Mouse (Mus musculus) cerebellum, adult 9-11 months (tissue): ENCODE results near the gene Fyn.

Experiments used
- DNase-seq: peaks from one replicate; pipeline ENCODE4 v3.0.0; 2022

Gene Fyn

DNA sequence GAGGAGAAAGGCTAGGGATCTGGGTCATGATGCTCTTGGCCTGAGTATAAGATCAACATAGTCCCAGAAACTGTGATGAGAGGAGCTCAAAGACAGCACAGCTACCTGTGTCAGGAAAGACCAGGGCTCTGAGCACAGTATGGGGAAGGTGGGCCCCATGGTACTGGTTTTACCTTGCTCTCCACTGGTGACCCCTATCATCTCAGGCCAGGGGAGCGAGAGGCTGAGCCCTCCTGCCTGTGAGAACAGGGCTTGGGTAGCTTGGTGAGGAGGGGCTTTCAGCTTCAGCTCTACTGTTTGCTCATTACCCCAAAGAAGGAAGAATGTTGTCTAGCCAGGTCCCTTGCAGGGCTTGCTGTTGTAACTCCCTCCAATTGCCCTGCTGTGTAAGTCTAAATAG lies 45.4 kb downstream of the Fyn start:
- no peak for DNase-seq

DNA sequence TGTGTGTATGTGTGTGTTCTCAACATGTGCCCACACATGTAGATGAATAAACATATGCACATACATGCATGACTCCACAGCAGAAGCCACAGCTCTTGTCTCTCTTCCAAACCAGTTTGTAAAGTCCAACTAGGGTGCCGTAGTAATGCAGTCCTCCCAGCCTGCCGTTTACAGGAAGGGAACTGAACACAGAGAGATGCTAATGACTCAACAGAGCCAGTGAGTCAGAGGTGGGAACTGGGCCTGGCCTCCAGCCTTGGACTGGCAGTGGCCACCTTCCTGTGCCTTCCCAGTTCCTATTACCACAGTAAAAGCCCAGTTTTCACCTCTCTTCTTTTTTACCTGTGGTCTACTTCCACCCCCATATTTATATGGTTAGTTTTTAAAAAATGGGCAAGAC lies 46.9 kb downstream of the Fyn start:
- peak; percentile 53 for DNase-seq

DNA sequence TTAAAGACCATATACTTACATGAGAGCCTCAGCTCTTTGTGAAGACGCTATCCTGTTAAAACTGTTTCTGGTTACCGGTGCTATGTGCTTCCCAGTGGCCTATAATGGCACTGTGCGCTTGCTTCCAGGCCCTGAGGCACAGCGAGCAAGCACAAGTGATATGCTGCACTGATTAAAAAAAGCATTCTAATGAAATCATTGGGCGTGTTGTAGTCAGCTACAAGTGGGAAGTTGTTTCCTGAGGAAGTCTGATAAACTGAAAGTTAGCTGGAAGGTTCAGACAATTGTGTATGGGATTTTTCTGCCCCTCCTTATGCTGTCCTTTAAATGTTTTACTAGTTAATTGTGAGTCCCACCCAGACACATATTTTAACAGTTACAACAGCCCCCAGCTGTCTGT lies 49.0 kb downstream of the Fyn start:
- DNase-seq, result no peak

DNA sequence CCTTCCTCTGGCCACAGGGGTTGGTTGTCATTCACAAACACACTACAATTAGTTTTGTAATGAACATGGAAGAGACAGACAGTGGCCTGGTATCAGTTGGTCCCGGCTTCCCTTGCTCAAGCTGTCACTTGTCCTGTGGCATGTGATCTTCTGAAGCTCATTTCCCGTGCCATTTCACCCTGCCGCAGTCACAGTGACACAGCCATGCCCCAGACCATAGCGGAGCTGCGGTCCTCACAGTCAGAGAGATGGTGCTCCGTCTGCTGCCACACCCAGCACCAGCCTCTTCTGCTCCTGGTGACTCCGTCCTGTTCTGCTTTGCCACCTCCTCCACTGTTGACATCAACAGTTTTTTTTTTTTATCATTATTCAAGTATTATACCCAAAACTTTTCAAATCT lies 49.7 kb downstream of the Fyn start:
- DNase-seq, result no peak

DNA sequence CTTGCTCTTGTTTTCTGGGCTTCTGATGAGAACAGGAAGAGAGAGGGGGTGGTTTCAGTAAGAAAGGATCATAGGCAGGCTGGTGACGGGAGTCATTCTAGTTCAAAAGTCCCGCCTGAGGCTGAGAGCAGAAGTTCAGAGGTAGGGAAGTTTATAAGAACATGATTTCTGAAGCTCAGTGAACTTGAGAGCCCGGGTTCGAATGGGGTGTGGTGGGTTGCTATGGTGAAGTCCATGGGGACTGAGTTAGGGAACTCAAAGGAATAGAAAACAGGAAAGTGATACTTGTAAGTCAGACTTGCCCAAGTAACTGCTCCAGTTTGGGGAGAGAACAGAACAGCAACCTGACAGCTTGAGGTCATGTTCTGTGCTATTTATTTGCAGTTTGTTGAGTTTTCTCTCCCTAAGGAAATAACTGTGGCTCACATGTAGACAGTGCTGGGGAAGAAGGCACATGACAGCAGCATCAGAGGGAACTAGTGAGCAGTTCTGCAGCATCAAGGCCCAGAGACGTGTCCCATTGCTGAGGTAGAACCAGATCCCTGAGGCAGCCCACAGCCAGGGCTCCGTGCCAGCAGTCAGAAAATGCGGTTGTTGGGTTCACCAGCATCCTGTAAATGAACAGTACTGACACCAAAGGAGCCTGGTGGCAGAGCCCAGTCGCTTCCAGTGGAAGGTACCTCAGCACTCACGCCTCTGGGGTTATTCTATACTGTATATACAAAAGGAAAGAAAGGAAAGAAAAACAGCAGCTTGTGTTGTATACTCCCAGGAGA lies 52.4 kb downstream of the Fyn start:
- DNase-seq, result peak; percentile 62

DNA sequence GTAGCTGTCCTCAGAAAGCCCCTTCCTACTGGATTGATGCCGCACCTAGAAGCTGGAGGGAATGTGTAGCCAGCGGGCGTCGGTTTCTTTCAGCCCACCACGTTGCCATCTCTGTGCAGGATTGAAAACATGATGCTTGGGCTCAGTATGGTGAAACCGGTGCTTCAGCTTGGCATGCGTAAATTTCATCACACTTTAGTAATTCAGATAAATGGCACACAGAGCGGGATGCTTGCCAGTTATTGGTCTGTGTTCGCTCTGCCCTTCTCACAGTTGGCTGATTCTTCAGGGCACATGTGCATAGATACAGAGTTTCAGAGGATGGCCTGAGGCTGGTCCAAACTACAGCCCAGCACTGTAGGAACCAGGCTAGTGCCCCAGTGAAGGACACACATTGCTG lies 53.1 kb downstream of the Fyn start:
- no peak for DNase-seq

DNA sequence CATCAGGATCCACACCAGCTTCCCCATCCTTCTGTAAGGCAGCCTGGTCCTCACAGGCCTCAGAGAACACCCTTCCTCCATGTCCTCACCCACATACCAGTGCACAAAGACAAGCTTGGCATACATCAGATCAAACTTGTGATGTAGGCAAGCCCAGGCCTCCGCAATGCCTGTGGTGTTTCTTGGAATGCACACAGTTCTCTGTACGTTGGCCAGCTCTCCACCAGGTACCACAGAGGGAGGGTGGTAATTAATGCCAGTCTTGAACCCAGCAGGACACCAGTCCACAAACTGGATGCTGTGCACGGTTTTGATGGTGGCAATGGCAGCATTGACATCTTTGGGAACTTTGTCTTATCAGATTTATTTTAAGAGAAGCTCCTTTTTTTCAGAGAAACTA lies 56.0 kb downstream of the Fyn start:
- peak; percentile 57 for DNase-seq

DNA sequence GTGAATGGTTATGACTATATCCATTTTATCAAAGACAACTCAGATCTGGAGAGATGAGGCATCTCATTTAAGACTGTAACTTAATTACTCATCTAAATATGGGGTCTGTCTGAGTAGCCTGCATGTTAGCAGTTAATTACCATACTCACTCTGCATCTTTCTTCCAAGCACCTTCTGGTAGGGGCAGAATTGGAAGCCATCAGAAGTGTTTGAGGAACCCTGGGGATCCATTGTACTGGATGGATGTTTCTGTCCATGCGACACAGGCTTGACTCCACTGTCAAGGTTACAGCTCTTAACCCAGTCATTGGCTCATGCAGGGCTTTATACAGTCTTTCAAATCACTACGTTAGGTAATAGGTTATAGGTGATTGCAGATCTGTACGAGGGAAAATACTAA lies 57.4 kb downstream of the Fyn start:
- DNase-seq, result no peak

DNA sequence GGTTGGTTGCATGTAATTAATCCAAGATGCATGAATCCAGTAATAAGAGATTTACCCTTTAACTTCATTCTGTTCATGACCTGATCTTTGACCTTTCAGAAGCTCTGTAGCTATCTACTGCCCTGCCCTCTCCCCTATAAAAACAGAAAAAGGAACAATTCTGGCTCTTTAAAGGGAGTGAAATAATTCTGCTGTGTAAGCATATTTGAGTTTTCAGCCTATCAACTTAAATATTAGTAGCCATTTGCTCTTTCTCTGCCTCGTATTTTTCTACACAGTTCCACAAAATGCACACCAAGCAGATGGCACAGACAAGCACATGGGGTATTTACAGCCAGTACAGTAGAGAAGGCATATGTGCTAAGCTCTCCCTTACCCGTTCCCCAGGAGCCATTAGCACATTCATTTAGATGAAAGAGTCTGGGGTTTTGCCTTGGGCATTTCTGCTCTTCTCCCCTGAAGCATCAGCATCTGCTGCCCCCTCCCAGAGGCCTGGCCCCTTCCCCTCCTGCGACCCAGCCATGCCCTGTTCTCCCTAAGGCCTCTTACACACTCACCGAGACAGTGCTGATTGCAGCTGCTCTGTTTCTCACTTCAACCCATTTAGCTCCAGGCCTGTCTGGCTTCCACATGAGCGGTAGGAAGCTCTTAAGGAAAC lies 58.3 kb downstream of the Fyn start:
- no peak for DNase-seq

DNA sequence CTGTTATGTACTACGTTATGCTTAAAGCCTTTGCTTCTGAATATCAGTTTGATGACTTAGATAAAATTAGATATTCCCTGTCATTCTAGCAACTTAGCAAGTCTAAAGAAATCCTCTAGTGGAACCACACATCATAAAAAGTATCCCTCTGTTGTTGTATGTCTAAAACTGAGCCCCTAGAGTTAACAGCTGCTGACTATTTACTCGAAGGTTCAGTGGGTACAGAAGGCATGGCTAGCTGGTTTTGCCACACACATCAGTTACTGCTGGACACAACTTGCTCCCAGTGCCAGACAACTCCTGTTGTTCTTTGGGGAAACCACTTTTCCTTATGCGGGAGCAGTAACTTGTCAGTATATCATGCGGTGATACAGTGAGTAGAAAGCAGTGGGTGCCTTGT lies 61.0 kb downstream of the Fyn start:
- DNase-seq, result no peak

DNA sequence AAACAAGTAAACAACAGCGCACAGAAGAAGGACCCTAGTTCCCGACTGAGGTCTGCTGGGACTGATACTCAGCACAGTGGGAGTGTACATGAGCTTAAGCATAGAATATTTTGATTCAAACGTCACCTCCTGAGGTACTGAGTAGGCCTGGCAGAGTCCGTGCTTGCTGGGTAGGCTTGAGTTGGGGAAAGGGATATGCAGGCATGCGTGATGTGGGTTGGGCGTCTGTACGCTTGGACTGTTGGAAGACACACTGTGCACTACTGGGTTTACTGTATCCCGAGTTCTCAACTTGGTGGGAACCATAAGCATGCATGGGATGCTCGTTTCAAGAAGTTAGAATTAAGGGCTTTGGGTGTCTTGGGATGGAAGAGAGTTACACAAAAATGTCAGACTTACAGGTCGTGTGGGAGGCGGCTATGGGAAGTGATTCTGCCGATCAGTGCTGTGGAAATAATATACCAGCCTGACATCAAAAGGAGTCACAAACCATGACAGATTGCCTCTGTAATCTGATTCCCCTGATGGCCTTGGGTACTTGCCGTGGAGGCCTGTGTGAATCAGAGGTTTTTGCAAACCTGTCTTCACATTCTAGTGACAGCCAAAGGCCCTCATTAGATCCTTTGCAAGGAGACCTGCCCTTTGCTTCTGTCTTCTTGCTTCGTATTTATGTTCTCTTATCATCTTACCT lies 61.6 kb downstream of the Fyn start:
- DNase-seq, result no peak

DNA sequence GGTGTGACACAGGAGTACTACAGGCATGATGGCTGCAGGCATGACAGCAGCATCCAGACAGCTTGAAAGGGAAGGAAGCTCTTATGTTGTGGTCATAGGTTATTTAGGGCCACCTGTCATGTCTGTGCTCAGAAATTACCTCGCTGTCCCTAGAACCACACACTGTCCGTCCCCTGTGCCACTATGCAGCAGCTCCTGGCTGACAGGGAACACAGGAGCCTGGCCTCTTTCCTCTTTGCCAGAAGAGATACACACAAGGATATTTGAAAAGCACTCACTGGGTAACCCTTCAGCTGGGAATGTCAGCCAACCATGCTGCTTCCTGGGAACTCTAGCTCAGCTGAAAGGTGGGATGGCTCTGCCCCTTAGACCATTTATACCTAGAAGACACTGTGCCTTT lies 62.6 kb downstream of the Fyn start:
- no peak for DNase-seq

DNA sequence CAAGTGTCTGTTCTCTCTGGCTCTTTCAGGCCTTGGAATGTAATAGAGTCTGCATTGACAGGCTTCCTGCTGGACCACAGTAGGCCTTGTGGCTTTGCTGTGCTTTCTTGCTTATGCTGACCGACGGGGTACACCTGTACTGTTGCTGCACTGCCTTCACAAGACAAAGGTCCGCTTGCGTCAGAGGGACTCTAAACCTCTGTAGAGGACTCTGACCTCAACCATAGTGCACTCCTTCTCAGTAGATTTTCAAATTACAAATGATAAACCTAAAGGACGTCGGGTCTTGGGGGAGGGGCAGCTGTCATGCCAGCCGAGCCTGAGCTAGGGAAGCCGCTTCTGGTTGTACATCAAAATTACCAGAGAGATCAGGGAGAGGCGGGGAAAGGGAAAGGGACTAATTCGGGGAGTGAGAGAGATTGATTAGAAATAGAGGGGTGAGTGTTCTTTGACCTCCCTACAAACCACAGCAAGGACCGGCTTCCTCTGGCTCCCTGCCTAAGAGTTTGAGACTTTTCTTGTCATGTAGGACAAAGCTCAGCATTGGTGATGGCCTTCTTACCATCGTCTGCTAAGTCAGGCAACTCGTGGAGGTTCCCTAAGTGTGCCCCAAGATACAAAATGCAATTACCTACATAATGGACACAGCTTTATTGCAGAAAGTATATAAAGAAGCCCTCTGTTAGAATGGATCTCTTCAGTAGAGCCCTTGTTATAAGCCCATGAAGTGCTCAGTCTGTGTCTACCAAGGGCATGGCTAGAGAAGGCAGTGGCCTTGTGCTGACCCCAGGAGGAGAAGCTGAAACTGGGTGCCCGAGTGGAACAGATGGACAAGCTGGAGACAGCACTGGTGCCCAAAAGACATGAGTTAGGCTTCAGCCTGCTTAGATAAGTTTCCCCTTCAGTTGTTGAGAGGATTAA lies 64.3 kb downstream of the Fyn start:
- no peak for DNase-seq

DNA sequence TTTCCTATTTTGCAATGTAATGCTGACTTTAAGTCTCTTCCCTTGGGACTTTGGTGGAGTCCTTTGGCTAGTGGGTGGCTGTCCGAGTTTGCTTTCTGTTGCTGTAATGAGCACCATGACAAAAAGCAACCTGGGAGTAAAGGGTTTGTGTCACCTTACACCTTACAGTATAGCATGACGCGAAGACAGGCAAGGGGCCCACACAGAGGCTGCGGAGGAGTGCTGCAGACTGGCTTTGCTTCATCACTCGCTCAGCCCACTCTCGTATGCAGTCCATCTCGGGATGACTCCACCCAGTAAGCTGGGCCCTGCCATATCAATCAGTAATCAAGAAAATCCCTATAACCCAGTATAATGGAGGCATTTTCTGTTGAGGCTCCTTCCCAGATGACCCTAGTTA lies 65.2 kb downstream of the Fyn start:
- DNase-seq, result no peak

DNA sequence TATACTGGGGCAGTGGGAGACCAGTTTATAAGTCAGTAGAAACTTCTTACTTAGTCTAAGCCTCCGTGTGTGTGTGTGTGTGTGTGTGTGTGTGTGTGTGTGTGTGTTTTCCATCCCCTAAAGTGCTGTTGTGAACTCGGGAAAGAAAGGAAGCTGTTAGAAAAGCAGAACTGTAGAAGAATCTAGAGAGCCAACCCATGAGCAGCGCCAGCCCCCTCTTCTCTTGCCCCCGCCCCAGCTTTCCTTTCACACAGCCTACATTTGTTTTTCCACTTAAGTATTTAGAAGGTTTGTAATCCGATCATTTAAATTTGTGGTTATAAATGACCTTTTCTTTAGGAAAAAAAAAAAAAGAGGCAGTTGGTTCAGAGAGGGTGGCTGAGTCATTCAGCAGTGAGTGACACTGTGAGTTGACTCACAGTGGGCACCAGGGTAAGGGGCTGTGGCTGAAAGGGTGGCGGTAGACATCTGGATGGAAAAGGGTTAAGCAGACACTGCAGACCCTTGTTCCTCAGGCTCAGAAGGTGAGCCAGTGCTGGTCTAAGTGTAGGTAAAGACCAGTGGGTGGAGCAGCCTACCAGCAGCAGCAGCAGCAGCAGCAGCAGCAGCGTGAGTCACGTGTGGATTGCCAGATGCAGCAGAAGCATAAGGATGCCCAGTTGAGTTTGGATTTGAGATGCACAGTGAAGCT lies 66.2 kb downstream of the Fyn start:
- no peak for DNase-seq

DNA sequence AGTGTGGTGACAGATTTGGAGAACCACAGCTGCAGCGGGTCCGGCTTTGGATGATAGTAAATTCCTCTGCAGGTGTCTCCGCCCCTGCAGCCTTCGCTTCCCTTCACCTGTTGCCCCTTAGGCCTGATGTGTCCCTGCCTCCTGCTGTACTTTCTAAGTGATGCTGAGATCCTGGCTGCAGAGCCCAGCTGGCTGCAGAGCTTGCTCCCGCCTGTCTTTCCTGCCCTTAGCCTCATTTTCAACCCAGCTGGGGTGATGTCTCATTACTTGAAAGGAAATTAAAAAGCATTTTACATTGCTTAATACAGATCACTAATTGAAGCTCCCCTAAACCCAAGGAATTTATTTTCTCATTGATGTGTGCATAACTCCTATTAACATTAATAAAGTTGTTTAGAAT lies 70.2 kb downstream of the Fyn start:
- no peak for DNase-seq

DNA sequence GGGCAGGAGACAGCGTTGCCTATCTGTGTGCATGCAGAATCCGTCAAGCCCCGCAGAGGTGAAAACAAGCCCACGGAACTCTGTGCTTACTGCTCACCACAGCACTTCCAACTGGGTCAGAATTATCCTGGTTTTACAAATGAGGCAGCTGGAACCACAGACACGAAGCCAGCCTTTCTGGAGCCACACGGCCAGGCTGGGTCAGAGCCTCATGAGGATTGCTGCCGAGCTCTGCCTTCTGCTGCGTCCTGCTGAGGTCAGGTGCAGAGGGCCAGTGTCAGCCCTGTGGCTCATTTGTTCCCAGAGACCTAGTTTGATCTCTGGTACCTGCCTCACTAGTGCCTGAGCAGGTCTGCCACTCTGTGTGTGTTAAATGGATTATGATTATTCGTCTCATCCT lies 71.9 kb downstream of the Fyn start:
- peak; percentile 61 for DNase-seq

DNA sequence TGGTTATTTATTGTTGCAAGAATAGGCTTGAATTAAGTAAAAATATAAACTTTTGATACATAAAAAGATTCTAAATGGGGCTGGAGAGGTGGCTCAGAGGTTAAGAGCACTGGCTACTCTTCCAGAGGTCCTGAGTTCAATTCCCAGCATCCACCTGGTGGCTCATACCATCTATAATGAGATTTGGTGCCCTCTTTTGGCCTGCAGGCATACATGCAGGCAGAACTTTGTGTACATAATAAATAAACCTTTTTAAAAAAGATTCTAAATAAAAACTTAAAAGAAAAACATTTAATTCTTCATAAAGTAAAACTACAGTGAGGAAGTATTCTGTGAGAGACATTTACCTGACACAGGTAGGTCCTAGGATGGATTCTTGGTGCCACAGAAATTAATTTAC lies 73.0 kb downstream of the Fyn start:
- no peak for DNase-seq

DNA sequence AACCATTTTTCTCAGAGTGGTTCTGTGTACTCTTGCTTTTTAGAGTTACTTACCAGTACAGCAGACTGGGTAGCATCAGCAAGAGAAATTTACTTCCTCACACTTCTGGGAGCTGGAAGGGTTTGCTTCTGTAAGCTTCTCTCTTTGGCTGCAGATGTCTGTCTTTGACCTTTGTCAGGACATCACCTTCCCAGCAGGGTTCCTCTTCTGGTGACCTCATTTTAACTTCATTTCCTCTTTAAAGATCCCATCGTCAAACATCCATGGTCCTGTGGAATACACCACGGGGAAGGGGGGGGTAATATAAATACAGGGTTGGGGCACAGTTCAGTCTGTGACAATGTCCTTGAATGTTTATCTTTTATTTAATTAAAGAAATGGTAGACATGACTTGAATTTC lies 74.5 kb downstream of the Fyn start:
- no peak for DNase-seq

DNA sequence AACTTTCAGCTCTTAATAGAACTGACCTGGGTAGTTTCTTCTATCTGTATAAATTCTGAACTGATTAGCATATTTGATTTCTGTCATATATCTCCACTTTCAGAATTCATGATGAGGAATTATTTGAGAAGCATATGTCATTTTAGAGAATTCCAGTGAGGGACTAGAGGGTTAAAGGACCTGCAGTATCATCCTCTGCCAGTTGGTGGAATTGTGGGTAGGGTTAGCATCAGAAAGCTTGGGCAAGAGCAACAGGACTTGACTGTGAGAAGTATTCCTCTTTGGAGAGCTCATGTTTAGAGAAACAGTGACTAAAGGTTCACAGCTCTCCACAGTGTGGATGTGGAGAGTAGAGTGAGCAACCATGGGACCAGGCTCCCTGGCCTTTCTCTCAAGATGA lies 75.3 kb downstream of the Fyn start:
- DNase-seq, result no peak

DNA sequence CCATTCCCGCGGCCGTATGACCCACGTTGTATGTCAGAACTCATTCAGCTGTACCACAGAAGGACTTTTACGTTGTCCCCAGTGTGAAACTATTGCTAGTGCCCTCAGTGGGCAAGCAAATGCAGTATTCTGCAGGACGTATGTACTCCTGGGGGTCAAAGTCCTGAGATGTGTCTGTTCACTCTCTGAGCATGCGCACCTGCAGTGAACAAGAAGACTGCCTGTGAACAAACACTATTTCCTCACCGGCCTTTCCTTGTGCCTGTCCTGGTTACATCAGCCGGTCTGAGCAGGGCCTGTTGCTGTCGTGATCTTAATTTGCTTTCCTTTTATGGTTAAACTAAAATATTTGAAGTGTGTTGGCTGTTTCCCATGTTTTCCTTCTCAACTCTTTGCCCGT lies 77.2 kb downstream of the Fyn start:
- DNase-seq, result no peak

DNA sequence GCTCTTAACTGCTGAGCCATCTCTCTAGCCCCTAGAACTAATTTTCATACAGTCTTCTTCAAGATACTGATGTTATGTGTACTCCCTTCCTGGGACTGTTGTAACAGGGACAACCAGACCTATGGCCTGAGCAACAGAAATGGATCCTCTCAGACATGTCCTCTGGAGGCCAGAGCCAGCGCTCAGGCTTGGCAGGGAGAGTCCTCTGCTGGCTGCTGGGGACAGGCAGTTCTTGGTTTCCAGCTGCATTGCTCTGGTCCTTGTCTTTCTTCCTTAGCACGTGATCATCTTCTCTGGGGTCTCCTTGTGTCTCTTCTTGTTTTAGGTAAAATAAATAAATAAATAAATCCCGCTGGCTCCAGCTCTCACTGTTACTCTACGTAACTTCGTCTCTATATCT lies 78.1 kb downstream of the Fyn start:
- no peak for DNase-seq

DNA sequence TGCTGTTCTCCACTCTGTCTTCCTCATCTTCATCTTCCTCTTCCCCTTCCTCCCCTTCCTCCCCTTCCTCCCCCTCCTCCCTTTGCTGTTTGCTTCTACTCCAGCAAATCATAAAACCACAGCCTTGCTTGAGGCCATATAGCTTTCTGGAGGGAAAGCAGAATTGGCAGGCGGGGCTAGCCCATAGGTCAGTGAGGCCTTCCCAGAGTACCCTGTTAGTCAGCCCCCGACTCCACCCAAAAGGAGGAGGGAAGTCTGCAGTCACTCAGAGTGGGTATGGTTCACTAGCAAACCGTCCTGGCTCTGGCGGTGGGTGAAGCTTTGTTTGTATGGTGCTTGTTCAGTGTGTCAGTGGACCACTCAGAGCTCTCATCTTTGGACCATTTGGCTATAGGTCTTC lies 80.5 kb downstream of the Fyn start:
- DNase-seq, result no peak
